Mouse (Mus musculus) kidney, adult 2 months (tissue): Measurements from ENCODE around the gene L3hypdh. TPM values are rescaled to one million over a fixed set of nuclear protein-coding genes. Genes with fewer than 3 reads are reported as not detected.
"Not testable (repeated sequence)": the region's sequence is repeated elsewhere in the genome, so short reads cannot be mapped to it uniquely, and the experiment has no call there.

Experiments
- DNase-seq: peaks from one replicate; pipeline ENCODE4 v3.0.0; 2021
- H3K27ac ChIP-seq: fragments of 200-500 bp; 2 replicates; pipeline ENCODE4 v1.5.1; 2012; ENCODE audit warnings: low read depth, low read length, control low read depth, inconsistent platforms; ENCODE audit not compliant: insufficient read depth
- H3K27me3 ChIP-seq: fragments of 200-500 bp; replicated peaks from 2 replicates; pipeline ENCODE4 v1.6.1; 2012; ENCODE audit warnings: mild to moderate bottlenecking, moderate library complexity, low read length, inconsistent platforms; ENCODE audit not compliant: control insufficient read depth, insufficient read depth
- H3K36me3 ChIP-seq: fragments of 200-500 bp; 2 replicates; pipeline ENCODE4 v1.6.1; 2012; ENCODE audit warnings: mild to moderate bottlenecking, moderate library complexity, low read length, inconsistent platforms; ENCODE audit not compliant: control insufficient read depth, insufficient read depth
- H3K4me1 ChIP-seq: fragments of 200-500 bp; 2 replicates; pipeline ENCODE4 v1.6.1; 2011; ENCODE audit warnings: low read length; ENCODE audit not compliant: control insufficient read depth, insufficient read depth
- H3K4me3 ChIP-seq: fragments of 200-500 bp; 2 replicates; pipeline ENCODE4 v1.5.1; 2011; ENCODE audit warnings: mild to moderate bottlenecking, low read depth, low read length, control low read depth; ENCODE audit not compliant: insufficient read depth
- CTCF ChIP-seq: fragments of 200-500 bp; conservative IDR thresholded peaks from 2 replicates; pipeline ENCODE4 v1.5.1; 2011; ENCODE audit warnings: low read depth, mild to moderate bottlenecking, control low read depth, low read length, moderate library complexity, mixed read lengths; ENCODE audit not compliant: insufficient read depth, insufficient read length
- POLR2A ChIP-seq: fragments of 200-500 bp; IDR thresholded peaks from one replicate; pipeline ENCODE4 v1.6.1; 2011; ENCODE audit warnings: low read depth, low read length, control low read depth
- WGBS: fragments of 180-500 bp; shearing (Covaris S2); methylation state at CpG from one replicate; pipeline ENCODE4 v1.1.7; 2018; 5-methylcytosine and 5-hydroxymethylcytosine counted together
- polyA plus RNA-seq: library from polyadenylated mRNA; depleted of rRNA; stranded (reverse); fragments of >200 nt; gene quantifications from 2 replicates; pipeline ENCODE4 v1.2.3, GENCODE M21; 2012

L3hypdh gene
- polyA plus RNA-seq, 1 experiment = 35.4 TPM

GRCm38 (mm10) chr12:72053303-72053702, 31.9 kb downstream of the L3hypdh start:
- Histone ChIP-seq H3K27ac (no peak overlapping the region), H3K4me3 (no peak overlapping the region), H3K27me3 (no peaks in the 10 kb centered on the region; the same call in 1 of the 2 replicates), H3K36me3 (no peaks in the 10 kb centered on the region), H3K4me1 (no peaks in the 10 kb centered on the region)
- TF ChIP-seq CTCF (0 out of 2 replicates have a peak, but pooled peaks have one; percentile 26), POLR2A (no peak)
- 38% methylated on average over 6 of the region's 6 CpGs for WGBS
- peak; percentile 37 for DNase-seq

GRCm38 (mm10) chr12:72052571-72052970, 32.7 kb downstream of the L3hypdh start:
- no peak overlapping the region for H3K4me3 ChIP-seq
- no peak overlapping the region for H3K27ac ChIP-seq
- WGBS = 74% methylated on average over 6 of the region's 6 CpGs
- no peaks in the 10 kb centered on the region; the same call in 1 of the 2 replicates for H3K27me3 ChIP-seq
- H3K36me3 ChIP-seq = no peaks in the 10 kb centered on the region
- DNase-seq = no peak
- TF ChIP-seq POLR2A = no peak
- TF ChIP-seq CTCF = no peak
- H3K4me1 ChIP-seq = no peaks in the 10 kb centered on the region

DNA sequence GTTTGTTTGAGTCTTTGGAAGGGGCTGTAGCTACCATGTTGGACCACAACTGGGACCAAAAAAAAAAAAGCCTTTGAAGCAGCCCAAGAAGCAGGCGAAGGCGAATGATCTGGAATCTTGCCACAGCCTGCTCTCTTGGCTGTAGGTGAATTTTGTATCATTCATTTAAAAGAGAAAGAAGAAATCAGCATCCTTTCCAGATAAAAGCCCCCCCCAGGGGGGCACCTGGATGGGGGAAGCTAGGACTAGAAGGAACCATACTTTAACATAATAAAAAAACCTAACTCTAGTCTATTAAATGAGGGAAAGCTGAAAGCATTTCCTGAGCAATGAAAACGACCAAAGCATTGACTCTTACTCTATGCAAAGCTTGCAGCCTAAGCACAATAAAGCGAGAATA, 34.4 kb downstream of the L3hypdh start:
- 85% methylated on average over 4 of the region's 4 CpGs for WGBS
- no peaks in the 10 kb centered on the region; the same call in 1 of the 2 replicates for H3K27me3 ChIP-seq
- TF ChIP-seq CTCF (no peak), POLR2A (no peak)

DNA sequence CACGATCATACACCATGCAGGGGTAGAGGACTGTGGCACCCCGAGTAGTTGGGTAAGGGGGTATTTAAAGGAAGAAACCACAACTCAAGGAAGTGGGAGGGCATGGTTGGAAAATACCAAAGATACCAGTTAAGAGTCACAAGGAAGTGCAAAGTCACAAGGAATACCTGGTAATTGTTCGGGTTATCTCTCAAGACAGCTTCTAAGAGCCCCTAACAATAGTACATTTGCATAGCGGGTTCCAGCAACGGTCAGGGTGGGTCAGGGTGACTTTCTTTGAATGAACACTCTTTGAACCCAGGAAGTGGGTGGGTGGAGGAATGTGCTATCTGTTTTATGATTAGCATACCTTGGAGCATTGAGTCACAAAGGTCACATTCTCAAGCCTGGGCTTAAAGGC, 35.1 kb downstream of the L3hypdh start:
- not testable (repeated sequence) for H3K36me3 ChIP-seq, DNase-seq, H3K27me3 ChIP-seq, H3K4me1 ChIP-seq, H3K4me3 ChIP-seq, H3K27ac ChIP-seq
- 88% methylated on average over 5 of the region's 5 CpGs for WGBS

More for the DNA sequence above, 34.4 kb downstream of the L3hypdh start:
- no peak for DNase-seq
- no peaks in the 10 kb centered on the region for H3K4me1 ChIP-seq
- no peak overlapping the region for H3K27ac ChIP-seq
- no peaks in the 10 kb centered on the region for H3K36me3 ChIP-seq
- H3K4me3 ChIP-seq = no peak overlapping the region

DNA sequence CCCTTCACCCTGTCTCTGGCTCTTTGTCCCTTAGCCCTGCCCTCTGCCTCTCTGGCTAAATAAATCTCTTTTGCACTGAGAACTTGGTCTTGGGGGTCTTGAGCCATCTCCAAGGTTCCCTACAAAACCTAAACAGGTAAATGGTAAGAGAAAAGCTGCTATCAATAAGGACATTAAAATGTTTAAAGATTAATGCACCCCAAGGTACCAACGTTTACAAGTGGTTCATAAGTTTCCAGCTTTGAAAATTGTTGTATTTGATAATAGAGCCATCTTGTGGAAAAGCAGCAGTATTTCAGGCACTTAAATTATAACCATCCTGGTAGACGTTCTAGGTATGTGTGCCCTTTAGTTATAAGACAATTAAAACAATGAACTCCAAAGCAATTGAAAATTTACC, 37.7 kb downstream of the L3hypdh start:
- Histone ChIP-seq H3K27ac (no peak overlapping the region), H3K27me3 (no peaks in the 10 kb centered on the region), H3K4me1 (no peaks in the 10 kb centered on the region), H3K4me3 (no peak overlapping the region), H3K36me3 (no peaks in the 10 kb centered on the region)
- DNase-seq = peak; percentile 25
- TF ChIP-seq POLR2A (no peak), CTCF (peak; percentile 32)
- WGBS = 0% methylated on average over 2 of the region's 2 CpGs

- Histone ChIP-seq H3K27ac (no peak overlapping the region), H3K27me3 (no peaks in the 10 kb centered on the region), H3K4me3 (no peak overlapping the region), H3K4me1 (no peaks in the 10 kb centered on the region), H3K36me3 (no peaks in the 10 kb centered on the region)
- no peak for TF ChIP-seq POLR2A
- TF ChIP-seq CTCF = no peak
- no peak for DNase-seq
- 91% methylated on average over 3 of the region's 3 CpGs for WGBS
Measured at GRCm38 (mm10) chr12:72041238-72041637, 44.0 kb downstream of the L3hypdh start.

DNA sequence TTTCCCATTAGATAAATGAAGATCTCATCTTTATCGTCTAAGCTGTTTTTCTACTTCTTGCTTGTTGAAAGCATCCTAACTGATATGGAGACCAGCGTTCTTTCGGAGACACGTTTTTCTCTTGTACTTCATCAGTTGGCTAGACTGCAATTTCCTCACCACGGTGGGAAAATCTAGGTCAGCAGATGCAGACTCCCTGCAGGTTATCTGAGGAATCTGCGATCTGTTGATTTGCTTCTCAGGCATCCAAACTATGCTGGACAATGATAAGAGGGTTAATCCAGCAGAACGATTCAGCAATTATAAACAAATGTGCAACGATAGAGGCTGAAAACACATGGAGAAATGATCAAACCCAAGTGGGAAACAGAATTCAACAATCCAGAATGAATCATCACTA, 45.7 kb downstream of the L3hypdh start:
- no peak for TF ChIP-seq CTCF
- TF ChIP-seq POLR2A = no peak
- Histone ChIP-seq H3K4me1 (no peaks in the 10 kb centered on the region), H3K36me3 (no peaks in the 10 kb centered on the region), H3K27ac (no peak overlapping the region), H3K27me3 (no peaks in the 10 kb centered on the region), H3K4me3 (no peak overlapping the region)
- 75% methylated on average over 8 of the region's 8 CpGs for WGBS
- no peak for DNase-seq

DNA sequence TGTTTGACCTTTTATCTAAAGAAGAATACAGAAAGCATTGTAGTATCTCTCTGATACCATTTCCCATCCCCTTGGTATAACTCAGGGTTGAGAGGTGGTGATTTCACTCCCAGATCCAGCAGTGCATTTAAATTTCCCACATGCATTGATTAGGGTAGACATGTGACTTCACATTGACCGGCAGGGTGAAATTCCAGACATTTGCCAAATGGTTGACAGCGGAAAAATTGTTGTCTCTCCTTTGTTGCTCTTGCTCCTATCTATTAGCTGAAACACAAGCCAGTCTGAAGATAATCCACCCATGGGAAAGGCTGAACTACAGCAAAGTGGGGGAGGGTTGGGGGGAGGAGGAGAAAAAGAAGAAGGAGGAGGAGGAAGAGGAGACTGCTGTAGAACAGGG, 46.4 kb downstream of the L3hypdh start:
- Histone ChIP-seq H3K27me3 (no peaks in the 10 kb centered on the region), H3K27ac (no peak overlapping the region), H3K4me1 (no peaks in the 10 kb centered on the region), H3K4me3 (no peak overlapping the region), H3K36me3 (no peaks in the 10 kb centered on the region)
- TF ChIP-seq CTCF (no peak), POLR2A (no peak)
- WGBS = 70% methylated on average over 2 of the region's 2 CpGs
- no peak for DNase-seq
